Mouse (Mus musculus) kidney, postnatal 4 days (tissue): ENCODE results near the gene Mmp15.
A peak's percentile ranks its signal among the peaks of the same experiment; 100 is the strongest.

ENCODE experiments used
- DNase-seq, 2 experiments: peaks; one replicate each; pipeline ENCODE4 v3.0.0; 2021; ENCODE audit warnings: mixed read lengths in 2 of 2

The Mmp15 gene

GRCm38 (mm10) chr8:95344668-95345067 is 7.4 kb upstream of the Mmp15 start:
- DNase-seq = no peak

DNA sequence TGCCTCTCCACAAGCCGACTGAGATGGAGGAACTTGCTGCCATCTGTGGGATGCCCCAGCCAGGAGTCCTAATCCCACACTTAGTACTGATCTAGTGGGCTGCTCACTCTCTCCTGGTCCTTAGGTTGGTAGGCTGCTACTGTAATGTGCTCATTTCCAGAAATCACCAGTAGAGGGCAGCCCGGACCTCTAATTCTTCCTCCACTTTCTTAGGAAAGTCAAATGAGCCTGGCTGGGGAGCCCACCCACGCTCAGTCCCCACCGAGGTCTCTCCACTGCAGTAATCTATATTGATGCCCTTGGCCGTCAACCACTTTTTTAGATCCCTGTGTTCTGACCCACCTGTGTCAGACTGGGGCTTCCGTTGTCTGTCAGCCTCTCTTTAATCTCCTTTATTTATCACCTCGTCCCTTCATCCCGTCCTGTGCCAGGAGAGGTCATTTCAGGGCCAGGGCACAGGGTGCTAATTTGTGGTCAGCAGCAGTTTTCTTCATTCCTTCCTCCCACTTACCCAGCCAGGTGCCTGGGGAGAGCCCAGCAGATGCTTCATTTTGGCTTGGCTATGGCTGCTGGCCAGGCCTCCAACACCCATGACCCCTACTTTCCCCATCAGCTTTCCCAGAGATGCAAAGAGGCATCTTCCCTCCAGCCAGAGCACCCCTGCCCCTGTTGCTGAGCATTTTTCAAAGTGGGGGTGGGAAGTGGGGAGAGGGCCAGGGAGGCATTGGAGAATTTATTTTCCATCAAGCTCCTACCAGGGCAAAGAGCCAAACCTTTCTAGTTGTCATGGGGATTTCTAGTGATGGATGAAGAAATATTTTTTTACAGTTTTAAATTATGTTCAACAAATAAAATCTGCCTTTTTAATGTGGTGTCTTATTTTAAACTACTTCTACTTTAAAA is 5.2 kb upstream of the Mmp15 start:
- peak; percentile 85 to 86 for DNase-seq

- DNase-seq = no peak
Measured at GRCm38 (mm10) chr8:95348356-95348755, 3.7 kb upstream of the Mmp15 start.

GRCm38 (mm10) chr8:95348811-95349630 is 3.0 kb upstream of the Mmp15 start:
- DNase-seq = peak; percentile 56 to 70

DNA sequence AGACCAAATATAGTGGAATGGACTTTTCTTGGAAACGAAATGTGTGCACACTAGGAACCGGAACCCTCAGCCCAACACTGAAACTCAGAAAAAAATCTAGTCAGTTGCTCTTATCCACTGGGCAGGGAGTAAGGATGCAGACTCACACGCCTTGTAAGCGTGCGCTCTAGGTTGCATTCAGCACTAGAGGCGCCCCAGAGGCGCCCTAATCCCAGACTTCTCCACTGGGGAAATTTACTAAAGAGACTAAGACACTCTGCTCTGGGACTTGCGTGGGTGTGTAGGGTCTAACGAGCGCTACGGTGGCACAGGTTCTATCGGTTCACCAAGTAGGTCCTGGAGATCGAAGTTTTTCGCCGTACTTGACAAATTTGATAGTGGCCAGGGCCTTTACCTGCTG is 607 bp upstream of the Mmp15 start:
- DNase-seq = peak; percentile 41 to 64

DNA sequence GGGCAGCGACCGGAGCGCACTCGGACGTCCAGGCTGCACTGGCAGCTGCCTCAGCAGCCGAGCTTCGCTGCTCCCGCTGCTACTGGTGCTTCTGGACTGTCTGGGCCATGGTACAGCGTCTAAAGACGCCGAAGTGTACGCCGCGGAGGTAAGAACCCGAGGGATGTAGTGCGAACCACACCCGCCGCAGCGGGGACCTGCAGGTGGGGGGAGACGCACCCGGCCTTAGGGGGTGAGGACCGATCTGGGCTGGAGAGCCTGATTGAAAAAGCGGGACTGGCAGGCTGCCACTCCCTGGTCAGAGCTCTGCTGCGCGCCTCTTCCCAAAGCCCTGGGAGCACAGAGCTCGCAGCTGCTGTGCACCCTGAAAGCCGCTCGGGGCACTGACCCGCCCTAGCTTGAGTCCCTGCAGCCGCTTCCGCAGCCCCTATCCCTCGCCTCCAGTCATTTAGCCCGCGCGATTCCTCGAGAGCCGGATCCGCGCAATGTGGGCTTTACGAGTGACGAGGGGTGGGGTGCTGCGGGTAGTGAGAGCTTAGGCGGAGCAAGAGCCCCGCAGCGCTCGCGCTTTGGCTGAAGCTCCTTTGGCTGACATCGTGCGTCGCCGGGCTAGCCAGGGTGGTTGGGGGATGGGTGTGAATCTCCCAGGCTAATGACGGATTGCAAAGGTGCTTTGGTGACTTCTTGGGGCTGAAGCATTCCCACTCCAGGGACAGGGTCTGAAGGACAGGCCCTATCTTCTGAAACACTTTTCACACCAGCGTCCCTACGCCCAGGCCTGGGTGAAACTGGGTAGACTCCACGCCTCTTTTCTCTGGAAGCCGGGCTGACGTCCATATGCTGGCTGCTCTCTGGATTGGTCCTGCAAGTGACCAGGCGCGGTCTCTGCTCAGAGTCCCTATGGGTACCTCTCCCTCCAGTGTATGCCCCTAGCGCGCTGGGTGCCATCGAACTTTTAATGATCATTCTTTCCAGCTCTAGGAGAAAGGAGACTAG is 1.1 kb downstream of the Mmp15 start:
- peak; percentile 68 to 80 for DNase-seq

DNA sequence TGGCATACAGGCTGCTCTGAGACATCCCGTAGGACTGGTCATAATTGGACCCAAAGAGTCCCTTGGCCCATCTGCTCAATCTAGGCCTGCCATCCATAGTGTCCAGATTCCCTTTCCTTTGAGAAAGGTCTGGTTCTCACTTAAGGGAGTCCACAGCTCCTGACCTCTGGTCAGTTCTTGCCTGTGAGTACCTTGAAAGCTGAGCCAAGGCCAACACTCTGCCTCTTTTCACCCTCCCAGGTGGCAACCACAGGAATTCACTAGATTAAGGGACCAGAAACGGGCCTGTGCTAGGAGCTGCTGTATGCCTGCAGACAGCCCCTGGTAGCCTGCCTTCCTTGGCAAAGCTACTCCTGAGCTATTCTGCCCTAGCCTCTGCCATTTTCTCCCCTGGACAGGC is 2.5 kb downstream of the Mmp15 start:
- no peak for DNase-seq

GRCm38 (mm10) chr8:95358550-95359411 is 6.7 kb downstream of the Mmp15 start:
- DNase-seq = no peak

- DNase-seq = no peak
Measured at GRCm38 (mm10) chr8:95360181-95361015, 8.3 kb downstream of the Mmp15 start.

DNA sequence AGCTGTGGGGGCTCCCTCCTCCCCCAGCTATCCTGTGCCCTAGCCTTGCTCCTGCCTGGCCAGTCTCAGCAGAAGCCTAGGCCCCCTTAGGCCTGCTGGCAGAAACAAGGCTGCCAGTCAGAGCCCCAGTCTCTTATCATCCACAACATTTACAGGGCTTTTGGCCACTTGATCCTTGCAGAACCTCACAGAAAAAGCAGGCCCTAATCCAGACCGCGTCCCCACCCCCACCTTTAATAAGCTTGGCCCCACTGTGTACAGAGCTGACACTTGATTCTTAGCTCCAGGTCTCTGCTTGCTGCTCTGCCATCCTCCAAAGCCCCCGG is 8.9 kb downstream of the Mmp15 start:
- DNase-seq = no peak

- no peak for DNase-seq
Measured at GRCm38 (mm10) chr8:95362272-95362671, 10.2 kb downstream of the Mmp15 start.

- no peak for DNase-seq
Measured at GRCm38 (mm10) chr8:95363849-95364248, 11.8 kb downstream of the Mmp15 start.

DNA sequence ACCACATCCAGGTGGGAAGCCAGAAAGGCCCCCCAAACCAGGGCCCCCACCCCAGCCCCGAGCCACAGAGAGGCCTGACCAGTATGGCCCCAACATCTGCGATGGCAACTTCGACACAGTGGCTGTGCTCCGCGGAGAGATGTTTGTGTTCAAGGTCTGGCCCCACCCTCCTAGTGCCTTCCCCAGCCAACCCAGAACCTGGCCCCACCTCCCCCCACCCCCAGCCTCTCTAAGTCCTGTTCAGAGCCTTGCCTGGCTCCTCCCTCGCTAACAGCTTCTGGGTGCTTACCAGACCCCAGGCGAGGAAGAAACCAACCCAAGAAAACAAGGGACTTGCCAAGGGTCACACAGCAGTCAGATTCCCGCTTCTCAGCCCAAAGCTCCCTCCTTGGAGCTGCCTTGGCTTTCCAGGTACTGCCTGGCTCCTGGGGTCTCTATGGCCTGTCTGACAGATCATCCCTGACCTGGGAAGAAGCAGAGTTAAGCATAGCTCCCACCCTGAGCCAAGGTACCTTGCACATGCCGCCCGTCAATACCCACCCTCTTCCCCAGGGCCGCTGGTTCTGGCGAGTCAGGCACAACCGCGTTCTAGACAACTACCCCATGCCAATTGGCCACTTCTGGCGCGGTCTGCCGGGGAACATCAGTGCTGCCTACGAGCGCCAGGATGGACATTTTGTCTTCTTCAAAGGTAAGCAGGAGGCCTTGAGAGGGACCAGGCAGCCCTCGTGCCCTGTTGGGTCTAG is 17.7 kb downstream of the Mmp15 start:
- peak; percentile 33 to 55 for DNase-seq

DNA sequence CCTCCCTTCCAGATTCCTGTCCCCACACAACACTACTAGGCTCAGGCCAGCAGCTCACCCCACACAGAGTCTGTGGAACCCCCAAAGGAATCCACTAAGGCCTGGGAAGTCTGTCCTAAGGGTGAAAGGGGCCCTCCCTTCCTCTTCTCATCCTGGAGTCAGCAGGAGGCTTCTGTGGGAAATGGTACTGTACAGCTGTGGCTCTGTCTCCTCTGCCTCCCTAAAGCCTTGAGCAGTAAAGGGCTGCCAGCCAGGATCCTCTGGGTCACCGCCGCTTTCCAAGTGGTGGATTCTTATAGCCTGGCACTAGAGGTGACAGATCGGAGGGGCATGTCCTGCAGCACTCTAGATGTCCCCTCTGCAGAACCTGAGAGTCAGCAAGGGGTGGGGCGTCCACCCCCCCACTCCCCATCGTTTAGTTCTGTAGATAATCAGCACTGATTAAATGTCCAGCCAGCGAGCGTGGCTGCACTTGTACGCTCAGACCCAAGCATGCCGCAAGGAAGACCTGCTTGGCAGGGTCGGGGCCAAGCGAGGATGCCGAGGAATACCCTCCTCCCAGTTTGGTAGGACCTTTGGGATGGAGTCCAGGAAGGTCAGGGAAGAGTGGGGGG is 21.4 kb downstream of the Mmp15 start:
- no peak for DNase-seq

- no peak for DNase-seq
Measured at GRCm38 (mm10) chr8:95374429-95374828, 22.4 kb downstream of the Mmp15 start.

GRCm38 (mm10) chr8:95375374-95375930 is 23.4 kb downstream of the Mmp15 start:
- DNase-seq = no peak

- no peak for DNase-seq
Measured at GRCm38 (mm10) chr8:95376309-95376999, 24.4 kb downstream of the Mmp15 start.

GRCm38 (mm10) chr8:95377101-95377500 is 25.0 kb downstream of the Mmp15 start:
- DNase-seq = no peak
